Mouse (Mus musculus) brain, embryonic 14.5 days (tissue): ENCODE measurements around the gene Lpp.

Source experiments
- CTCF ChIP-seq: fragments of 200-500 bp; IDR thresholded peaks from 2 replicates; pipeline ENCODE4 v1.5.1; 2012; ENCODE audit warnings: inconsistent platforms, mild to moderate bottlenecking, moderate library complexity, borderline replicate concordance; ENCODE audit not compliant: insufficient read depth, insufficient read length; ENCODE audit errors: extremely low read depth
- POLR2A ChIP-seq: fragments of 200-500 bp; IDR thresholded peaks from 2 replicates; pipeline ENCODE4 v1.6.1; 2012; ENCODE audit warnings: mild to moderate bottlenecking, inconsistent platforms, borderline replicate concordance; ENCODE audit not compliant: poor library complexity, insufficient read depth, insufficient read length, severe bottlenecking; ENCODE audit errors: extremely low read depth

- TF ChIP-seq CTCF (no peak), POLR2A (no peak)
These were observed 39.5 kb upstream of the Lpp start for GRCm38 (mm10) chr16:24353816-24354215.
